Comparison of ENCODE assay signal across 9 mouse cellular contexts in genomic region chr11:68852486-68852901, GRCm38 (mm10). TPM values are rescaled to one million over a fixed set of nuclear protein-coding genes. Genes with fewer than 3 reads are reported as not detected.
A peak's percentile ranks its signal among the peaks of the same experiment; 100 is the strongest.
DNase-seq lines count a peak whose midpoint lies in the region; ATAC-seq and TF ChIP-seq lines count a peak whose summit lies in the region.
"Had no signal": no experiment of that assay in that cellular context is flagged by ENCODE, and none has a peak within 500 bp of the region (broad histone marks: within the 10 kb centered on the region; RNA-seq: fewer than 3 reads in every experiment).

No protein-coding gene starts in this region.

- DNase-seq in layer of hippocampus, adult 9-11 months = peak; percentile 45
- DNase-seq in layer of hippocampus, postnatal 36 days = no peak
- peak; percentile 55 for DNase-seq in c-Kit-positive CD71-positive TER-119-negative erythroid progenitor cells, embryonic 14.5 days (ENCODE audit: low read depth)
- peak; percentile 81 for DNase-seq in gastrocnemius, postnatal 14 days
- DNase-seq in intestine, embryonic 14.5 days (ENCODE audit: low spot score) = peak; percentile 86
- peak; percentile 71 for DNase-seq in liver, embryonic 11.5 days (ENCODE audit: low spot score)
- DNase-seq in midbrain, postnatal 0 days (ENCODE audit: low spot score) = peak; percentile 44
- peak; percentile 80 for DNase-seq in testis, postnatal 10 days (ENCODE audit: low spot score)

- TF ChIP-seq CTCF in midbrain, postnatal 0 days (IDR thresholded peaks at IDR 0.05) = no peak

- peak overlapping the region; percentile 94 for H3K4me3 ChIP-seq in intestine, embryonic 14.5 days (ENCODE audit: low read depth, low read length)
- H3K4me3 ChIP-seq in liver, embryonic 11.5 days (ENCODE audit: low read depth, low read length) = peak overlapping the region; percentile 99
- H3K4me3 ChIP-seq in midbrain, postnatal 0 days (ENCODE audit: low read depth, low read length) = peak overlapping the region; percentile 98

- under 1% methylated on average over 36 of the region's 36 CpGs for WGBS in intestine, embryonic 14.5 days
- under 1% methylated on average over 36 of the region's 36 CpGs for WGBS in liver, embryonic 11.5 days
- 0% methylated on average over 31 of the region's 36 CpGs for WGBS in midbrain, postnatal 0 days

- H3K27ac ChIP-seq in intestine, embryonic 14.5 days (ENCODE audit: low read depth) = peak overlapping the region; percentile 98
- H3K27ac ChIP-seq in liver, embryonic 11.5 days (ENCODE audit: low read depth, low read length) = peak overlapping the region; percentile 98
- peak overlapping the region; percentile 93 for H3K27ac ChIP-seq in midbrain, postnatal 0 days (ENCODE audit: low read depth, low read length)

- no peaks in the 10 kb centered on the region for H3K9me3 ChIP-seq in intestine, embryonic 14.5 days (ENCODE audit: control insufficient read depth, low read length)
- H3K9me3 ChIP-seq in liver, embryonic 11.5 days (ENCODE audit: control insufficient read depth, low read length) = no peaks in the 10 kb centered on the region
- H3K9me3 ChIP-seq in midbrain, postnatal 0 days (ENCODE audit: low read length) = no peaks in the 10 kb centered on the region

- peaks cover 20% of the 10 kb centered on the region for H3K4me1 ChIP-seq in intestine, embryonic 14.5 days (replicated peaks; ENCODE audit: control insufficient read depth, insufficient read depth, low read length)
- H3K4me1 ChIP-seq in liver, embryonic 11.5 days (replicated peaks; ENCODE audit: control insufficient read depth, insufficient read depth, low read length) = peaks cover 40% of the 10 kb centered on the region
- H3K4me1 ChIP-seq in midbrain, postnatal 0 days (ENCODE audit: insufficient read depth, low read length) = peaks cover 4% of the 10 kb centered on the region; the same call in 1 of the 2 replicates

- peak overlapping the region; percentile 91 for H3K4me2 ChIP-seq in intestine, embryonic 14.5 days (ENCODE audit: low read length)
- peak overlapping the region; percentile 88 for H3K4me2 ChIP-seq in liver, embryonic 11.5 days
- H3K4me2 ChIP-seq in midbrain, postnatal 0 days (ENCODE audit: low read depth, low read length, poor library complexity, severe bottlenecking) = peak overlapping the region; percentile 72

- intact Hi-C loops in gastrocnemius, postnatal 14 days (cut with DNase I; ENCODE audit: low total_unique reads) = no loop called here

- no peaks in the 10 kb centered on the region for H3K36me3 ChIP-seq in intestine, embryonic 14.5 days (ENCODE audit: control insufficient read depth, insufficient read depth, low read length)
- no peaks in the 10 kb centered on the region for H3K36me3 ChIP-seq in liver, embryonic 11.5 days (ENCODE audit: control insufficient read depth, insufficient read depth, low read length)
- H3K36me3 ChIP-seq in midbrain, postnatal 0 days (ENCODE audit: insufficient read depth, low read length) = no peaks in the 10 kb centered on the region

- no peaks in the 10 kb centered on the region for H3K27me3 ChIP-seq in intestine, embryonic 14.5 days (replicated peaks; ENCODE audit: control insufficient read depth, insufficient read depth, low read length)
- no peaks in the 10 kb centered on the region for H3K27me3 ChIP-seq in liver, embryonic 11.5 days (replicated peaks; ENCODE audit: control insufficient read depth, insufficient read depth, low read length)
- no peaks in the 10 kb centered on the region for H3K27me3 ChIP-seq in midbrain, postnatal 0 days (ENCODE audit: insufficient read depth, low read length)

- H3K9ac ChIP-seq in intestine, embryonic 14.5 days (ENCODE audit: low read length) = peak overlapping the region; percentile 88
- peak overlapping the region; percentile 97 for H3K9ac ChIP-seq in liver, embryonic 11.5 days (ENCODE audit: low read depth, low read length)
- peak overlapping the region; percentile 92 for H3K9ac ChIP-seq in midbrain, postnatal 0 days (replicated peaks; ENCODE audit: low read length, poor library complexity, severe bottlenecking)

- ATAC-seq in intestine, embryonic 14.5 days (replicated peaks; ENCODE audit: low FRiP score, low TSS enrichment, low read depth) = peak; percentile 65
- ATAC-seq in liver, embryonic 11.5 days (replicated peaks; ENCODE audit: low FRiP score) = peak; percentile 66
- ATAC-seq in midbrain, postnatal 0 days (ENCODE audit: low FRiP score) = peak; percentile 45

RNA-seq across cellular contexts. Expression of gene Ndel1, which starts 19.2 kb away (rescaled TPM):
- 10 to 100 TPM; 90.5 to 93.2 TPM for total RNA-seq in layer of hippocampus, postnatal 36 days (2021)
- total RNA-seq in gastrocnemius, postnatal 14 days (2021) = 10 to 100 TPM; 54.3 to 61.1 TPM
- 60.0 and 60.3 TPM in 2 replicates for polyA plus RNA-seq in intestine, embryonic 14.5 days (2014; fragmentation: Nextera tagmentation; extraction: Ambion mirVana)
- 47.8 and 53.9 TPM in 2 replicates for polyA plus RNA-seq in liver, embryonic 11.5 days (2014; fragmentation: Nextera tagmentation; extraction: Ambion mirVana)
- 88.0 and 114 TPM in 2 replicates for total RNA-seq in midbrain, postnatal 0 days (2014; rRNA removed)
- polyA plus RNA-seq in midbrain, postnatal 0 days (2015; fragmentation: Nextera tagmentation; extraction: Ambion mirVana) = 106 and 112 TPM in 2 replicates

RNA-seq across cellular contexts. Expression of gene Rnf222, which starts 35.9 kb away (rescaled TPM):
- not detected for total RNA-seq in layer of hippocampus, postnatal 36 days (2021)
- not detected for total RNA-seq in gastrocnemius, postnatal 14 days (2021)
- polyA plus RNA-seq in intestine, embryonic 14.5 days (2014; fragmentation: Nextera tagmentation; extraction: Ambion mirVana) = 0.07 and 0.11 TPM in 2 replicates
- polyA plus RNA-seq in liver, embryonic 11.5 days (2014; fragmentation: Nextera tagmentation; extraction: Ambion mirVana) = 0.10 and 0.16 TPM in 2 replicates
- 0.11 TPM in 1 of 2 replicates, not detected in the other for total RNA-seq in midbrain, postnatal 0 days (2014; rRNA removed)
- polyA plus RNA-seq in midbrain, postnatal 0 days (2015; fragmentation: Nextera tagmentation; extraction: Ambion mirVana) = not detected in 2 replicates
- total RNA-seq: neutrophil, adult 5-6 weeks had no signal

RNA-seq across cellular contexts. Expression of gene Rpl26, which starts 48.9 kb away (rescaled TPM):
- 100 to 1,000 TPM; 738 to 741 TPM for total RNA-seq in layer of hippocampus, postnatal 36 days (2021)
- total RNA-seq in gastrocnemius, postnatal 14 days (2021) = 100 to 1,000 TPM; 791 to 878 TPM
- 1,271 and 1,334 TPM in 2 replicates for polyA plus RNA-seq in intestine, embryonic 14.5 days (2014; fragmentation: Nextera tagmentation; extraction: Ambion mirVana)
- polyA plus RNA-seq in liver, embryonic 11.5 days (2014; fragmentation: Nextera tagmentation; extraction: Ambion mirVana) = 1,252 and 1,388 TPM in 2 replicates
- total RNA-seq in midbrain, postnatal 0 days (2014; rRNA removed) = 1,124 and 1,179 TPM in 2 replicates
- 561 and 573 TPM in 2 replicates for polyA plus RNA-seq in midbrain, postnatal 0 days (2015; fragmentation: Nextera tagmentation; extraction: Ambion mirVana)

Comparison
In these comparisons a context has a peak if more than half of its experiments do, and no peak if none do; other contexts are left out.
1. DNase-seq: peak in layer of hippocampus, adult 9-11 months (single experiment), c-Kit-positive CD71-positive TER-119-negative erythroid progenitor cells, embryonic 14.5 days (single experiment), gastrocnemius, postnatal 14 days (single experiment), intestine, embryonic 14.5 days (single experiment), liver, embryonic 11.5 days (single experiment), midbrain, postnatal 0 days (single experiment) and testis, postnatal 10 days (single experiment); none in layer of hippocampus, postnatal 36 days (0 of 2).
2. Peak in every context shown above with its lines, with median percentiles within 50 percentile points of each other: ATAC-seq, H3K27ac ChIP-seq, H3K4me2 ChIP-seq, H3K4me3 ChIP-seq and H3K9ac ChIP-seq.